Mouse (Mus musculus) spleen, postnatal 10 days (tissue): ENCODE results near the gene Zfp827.

ENCODE experiments used
- DNase-seq, 2 experiments: peaks; one replicate each; pipeline ENCODE4 v3.0.0; 2021 to 2022; ENCODE audit warnings: low spot score in 2 of 2

Zfp827 gene

DNA sequence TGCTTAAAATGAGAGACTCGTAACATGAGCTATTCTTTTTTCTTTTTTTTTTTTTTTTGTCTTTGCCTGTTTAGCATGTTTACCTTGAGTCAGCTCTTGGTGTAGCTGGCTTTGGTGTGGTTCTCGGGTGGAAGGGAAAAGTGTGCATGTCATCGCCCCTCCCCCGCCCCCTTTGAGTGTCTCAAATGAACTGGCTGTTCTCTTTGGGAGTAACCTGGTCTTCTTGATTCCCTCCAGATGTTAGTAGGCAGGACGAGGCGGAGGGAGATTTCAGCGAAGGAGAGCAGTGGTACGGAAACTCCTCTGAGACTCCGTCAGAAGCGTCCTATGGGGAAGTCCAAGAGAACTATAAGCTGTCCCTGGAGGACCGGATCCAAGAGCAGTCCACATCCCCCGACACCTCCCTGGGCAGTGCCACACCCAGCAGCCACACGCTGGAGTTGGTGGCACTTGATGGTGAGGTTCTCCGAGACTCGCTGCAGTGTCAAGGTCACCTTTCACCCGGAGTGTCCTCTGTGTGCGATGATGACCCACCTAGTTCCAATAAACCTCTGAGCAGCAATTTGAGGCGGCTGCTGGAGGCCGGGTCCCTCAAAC, 31.9 kb downstream of the Zfp827 start:
- no peak for DNase-seq

DNA sequence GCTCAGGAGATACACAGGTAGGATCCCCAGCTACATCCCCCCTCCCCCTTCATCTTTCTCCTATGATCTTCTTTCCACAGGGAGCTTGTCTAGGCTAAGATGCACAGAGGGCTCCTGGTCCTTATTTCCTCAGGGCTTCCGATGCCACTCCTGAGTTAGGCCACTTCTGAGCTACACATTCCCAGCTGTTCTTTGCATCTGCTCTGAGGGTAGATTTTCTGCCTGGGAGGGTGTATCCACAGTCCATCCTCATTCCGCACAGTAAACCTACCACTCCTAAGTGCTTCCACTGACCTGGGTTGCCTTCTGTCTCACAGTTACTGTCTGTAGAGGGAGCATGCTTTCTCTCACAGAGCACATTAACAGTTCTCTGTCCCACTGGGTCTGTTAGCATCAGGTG, 37.7 kb downstream of the Zfp827 start:
- no peak for DNase-seq

DNA sequence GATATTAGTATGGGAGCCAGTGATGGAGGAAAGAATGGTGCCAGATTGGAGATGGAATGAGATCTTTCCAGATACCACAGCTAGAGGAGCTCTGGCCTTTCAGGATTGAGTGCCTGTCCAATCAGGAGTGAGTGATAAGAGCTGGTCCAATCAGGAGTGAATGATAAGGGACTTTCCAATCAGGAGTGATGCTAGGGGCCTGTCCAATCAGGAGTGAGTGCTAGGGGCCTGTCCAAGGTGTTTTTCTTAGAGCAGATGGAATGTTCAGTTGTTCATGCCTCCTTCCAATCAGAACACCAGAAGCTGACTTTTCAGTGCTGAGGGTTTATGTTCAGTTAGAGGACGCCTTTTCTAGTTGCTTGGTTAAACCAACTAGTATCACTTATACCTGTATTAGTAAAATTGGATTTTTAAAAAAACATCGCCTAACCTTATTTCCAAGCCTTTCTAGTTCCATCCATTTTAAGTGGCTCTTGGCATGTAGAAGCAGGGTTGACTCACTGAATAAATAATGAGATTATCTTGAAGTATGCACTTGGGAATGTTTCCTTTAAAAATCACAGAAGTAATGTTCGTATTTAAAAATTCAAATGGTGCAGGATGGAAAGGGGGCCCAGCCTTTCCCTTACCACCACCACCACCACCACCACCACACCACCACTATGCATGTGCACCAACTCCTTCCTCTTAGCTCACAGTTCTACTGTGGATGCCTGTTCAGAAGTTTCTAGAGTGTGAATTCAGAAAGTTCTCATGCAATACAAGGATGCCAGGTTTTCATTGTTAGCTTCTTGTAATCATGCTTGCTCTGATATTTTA, 39.8 kb downstream of the Zfp827 start:
- no peak for DNase-seq

DNA sequence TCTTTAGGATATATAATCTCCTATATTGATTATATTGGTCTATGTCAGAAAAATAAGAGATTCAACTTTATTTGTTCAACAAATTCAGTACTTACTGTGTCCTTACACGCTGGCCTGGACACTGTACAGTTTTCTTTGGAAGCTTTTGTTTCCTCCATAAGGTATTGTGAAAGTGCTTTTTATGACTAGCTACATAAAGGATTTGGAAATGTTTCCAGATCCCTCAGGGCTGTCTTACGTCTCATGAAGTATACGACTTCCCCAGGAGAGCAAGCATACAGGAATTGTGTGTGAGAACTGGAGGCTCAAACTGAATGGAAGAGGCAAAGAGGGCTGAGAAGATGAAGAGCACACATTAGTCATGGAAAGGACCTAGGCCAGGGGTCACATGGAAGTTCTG, 45.1 kb downstream of the Zfp827 start:
- no peak for DNase-seq

DNA sequence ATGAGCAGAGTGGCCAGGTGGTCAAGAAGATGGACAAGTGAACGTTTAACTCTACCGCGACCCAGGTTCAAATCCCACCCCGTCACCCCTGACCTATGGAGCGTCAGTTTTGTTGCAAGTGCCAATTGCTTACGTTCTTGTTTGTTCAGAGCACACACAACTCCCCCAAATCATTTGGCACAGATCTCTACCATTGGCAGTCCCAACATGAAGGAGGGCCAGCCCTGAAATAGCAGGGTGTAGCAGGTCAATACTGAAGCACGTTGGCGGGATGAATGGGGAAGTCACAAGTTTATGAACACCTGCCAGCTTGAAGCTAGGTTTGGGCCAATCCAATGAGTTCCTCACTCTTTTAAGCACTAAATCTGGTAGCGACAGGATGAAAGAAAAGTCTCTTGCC, 46.7 kb downstream of the Zfp827 start:
- DNase-seq, result no peak

DNA sequence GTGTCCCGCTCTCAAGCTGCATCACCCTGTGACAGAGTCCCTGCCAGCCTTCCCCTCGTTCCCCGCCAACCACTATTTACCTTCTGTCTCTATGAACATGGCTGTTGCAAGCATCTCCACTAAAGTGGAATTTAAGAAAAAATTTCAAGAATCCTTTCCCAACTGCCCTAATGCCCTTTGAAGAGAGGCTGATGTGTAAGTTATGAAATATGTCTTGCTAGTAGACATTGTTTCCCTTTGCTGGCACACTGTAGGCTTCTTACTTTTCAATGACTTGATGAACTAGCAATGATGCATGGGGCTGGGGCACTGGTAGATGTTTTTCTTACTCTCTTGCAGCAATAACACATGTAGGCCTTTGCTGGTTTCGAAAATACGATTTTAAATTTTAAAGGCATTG, 49.0 kb downstream of the Zfp827 start:
- no peak for DNase-seq

DNA sequence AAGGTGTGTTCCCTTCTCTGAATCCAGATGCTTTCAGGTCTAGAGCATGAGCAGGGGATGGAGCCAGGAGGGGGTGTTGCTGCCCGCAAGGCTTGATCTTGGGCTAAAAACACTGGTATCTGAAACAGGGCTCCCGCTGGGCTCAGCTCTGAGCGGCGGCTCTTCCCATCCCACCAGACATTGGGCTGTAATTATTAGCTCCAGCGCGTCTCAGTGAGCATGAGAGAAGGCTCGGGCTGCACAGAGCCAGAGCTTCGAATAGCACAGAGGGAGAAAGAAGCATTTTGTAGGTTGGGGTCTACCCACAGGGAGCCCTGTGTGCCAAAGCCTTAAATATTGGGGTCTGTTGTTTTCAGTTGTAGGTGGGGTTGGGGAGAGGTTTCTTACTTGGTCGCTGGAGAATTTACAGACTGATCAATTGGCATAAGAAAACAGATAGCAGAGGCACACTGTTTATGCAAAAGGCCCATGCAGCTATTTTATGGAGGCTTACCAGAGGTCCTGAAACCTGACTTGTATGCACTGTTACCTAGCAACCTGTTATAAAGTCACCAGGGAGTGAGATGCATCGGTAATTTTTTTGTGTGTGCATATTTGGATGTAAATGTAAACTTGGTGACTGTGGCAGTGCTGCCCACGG, 50.4 kb downstream of the Zfp827 start:
- DNase-seq, result no peak

DNA sequence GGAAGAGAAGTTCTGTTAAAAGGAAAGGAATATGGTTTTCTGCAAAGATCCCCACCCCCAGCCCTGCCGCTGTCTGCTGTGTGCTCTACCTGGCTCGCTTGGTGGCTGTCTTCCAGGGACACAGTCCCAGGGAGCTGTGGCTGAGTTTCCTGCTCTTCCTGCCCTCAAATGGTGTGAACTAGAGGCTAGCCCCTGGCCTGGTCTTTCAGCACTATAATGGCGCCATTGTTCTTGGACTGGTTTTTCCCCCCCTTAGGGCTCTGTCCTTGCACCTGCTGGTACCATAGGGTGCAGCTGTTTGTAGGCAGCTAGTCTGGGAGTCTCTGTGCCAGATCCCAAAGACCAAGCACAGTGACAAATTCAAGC, 50.9 kb downstream of the Zfp827 start:
- DNase-seq, result no peak

DNA sequence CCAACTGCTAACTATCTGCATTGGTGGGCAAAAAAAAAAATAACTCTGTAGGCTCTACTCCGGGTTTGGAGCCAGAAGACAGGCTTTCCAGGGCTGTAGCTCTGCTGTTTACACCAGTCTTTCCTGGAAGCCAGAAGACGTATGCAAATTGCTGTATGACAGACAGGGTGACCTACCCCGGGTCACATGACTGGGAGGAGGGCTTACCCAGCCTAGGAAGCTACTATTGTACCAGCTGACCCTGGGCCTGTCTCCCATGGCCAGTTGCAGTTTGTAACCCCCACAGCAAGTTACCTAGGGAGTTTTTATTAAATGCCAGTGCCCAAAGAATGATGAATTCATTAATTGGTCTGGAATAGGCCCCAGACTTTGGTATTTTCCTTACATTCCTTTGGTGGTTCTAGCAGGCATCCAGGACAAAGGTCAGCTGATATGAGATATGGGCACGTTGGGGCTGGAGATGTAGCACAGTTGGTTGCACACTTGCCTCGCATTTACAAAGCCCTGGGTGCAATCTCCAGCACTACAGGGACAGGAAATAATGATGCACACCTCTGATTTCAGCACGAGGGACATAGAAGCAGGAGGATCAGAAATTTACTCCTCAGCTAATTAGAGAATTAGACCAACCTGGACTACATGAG, 52.0 kb downstream of the Zfp827 start:
- no peak for DNase-seq

DNA sequence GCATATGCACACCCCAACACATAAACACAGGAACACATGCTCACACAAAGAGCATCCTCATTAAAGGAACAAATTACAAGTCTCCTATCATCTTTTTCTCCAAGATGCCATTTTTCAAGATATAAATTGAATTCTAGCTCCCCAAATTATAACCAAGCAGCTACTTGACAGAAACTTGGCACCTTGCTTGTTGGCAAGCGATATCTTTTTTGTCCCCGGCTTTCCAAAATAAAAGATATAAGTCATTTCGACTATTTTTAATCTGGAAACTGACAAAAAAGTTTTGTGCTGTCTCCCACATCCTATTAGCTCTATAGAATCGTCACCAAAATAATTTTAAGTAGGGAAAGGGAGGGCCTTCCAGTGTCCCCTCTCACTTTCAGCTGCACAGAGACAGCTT, 53.1 kb downstream of the Zfp827 start:
- no peak for DNase-seq

DNA sequence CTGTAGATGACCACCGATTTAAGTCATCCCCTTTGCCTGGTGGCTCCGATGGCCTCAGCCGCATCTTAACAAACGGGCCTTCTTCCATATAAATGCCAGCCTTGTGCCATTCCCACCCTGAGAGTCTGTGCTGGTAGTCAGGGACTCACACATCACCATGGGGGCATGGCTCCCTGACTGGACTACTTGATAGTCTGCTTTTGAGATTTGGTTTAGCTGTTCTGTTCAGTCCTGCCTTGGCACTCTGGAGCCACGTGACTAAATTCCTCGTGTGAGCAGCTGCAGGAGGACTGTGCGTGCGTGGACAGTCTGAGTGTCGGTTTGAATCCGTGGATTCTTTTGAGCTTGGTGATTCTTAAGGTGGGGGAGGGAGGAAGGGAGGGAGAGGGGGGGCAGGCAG, 53.7 kb downstream of the Zfp827 start:
- DNase-seq, result no peak

DNA sequence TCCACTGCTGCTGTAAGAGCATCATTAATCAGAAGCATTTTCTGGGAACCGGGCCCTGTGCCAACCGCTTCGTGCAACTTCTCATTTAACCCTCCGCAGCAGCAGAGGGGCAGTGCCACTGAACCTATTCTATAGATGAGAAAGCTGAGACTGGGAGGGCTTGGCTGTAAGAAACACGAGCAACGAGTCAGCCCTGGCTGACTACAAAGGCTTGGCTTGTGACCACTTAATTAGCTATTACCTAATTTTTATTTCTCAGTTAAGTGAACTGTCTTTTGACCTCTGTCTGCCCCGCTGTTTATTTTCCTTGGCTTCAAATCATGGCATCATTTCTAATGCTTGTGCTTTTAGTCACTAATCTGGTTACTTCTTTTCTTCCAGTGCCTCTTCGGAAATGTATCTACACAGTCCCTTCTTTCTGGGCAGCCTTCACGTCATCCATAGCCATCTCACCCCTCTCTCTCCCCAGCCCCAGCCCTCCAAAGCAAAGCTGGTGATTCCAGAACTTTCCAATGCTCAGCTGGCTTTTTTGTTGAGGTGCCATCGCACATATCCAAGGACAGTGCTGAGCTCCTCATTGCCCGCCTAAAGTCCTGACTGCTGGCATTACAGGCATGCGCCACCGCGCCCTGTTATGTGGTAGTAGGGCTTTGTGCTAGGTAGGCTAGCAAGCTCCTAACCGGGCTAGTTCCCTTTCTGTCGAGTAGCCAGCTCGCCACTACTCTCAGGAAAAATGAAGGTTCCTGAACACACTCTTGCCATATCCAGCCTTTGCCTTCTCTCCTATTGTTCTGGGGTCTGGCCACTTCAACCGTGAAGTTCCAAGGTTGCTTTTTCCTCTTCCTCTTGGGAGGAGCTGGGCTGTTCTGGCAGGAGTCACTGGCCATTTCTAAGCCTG, 55.5 kb downstream of the Zfp827 start:
- DNase-seq, result no peak

DNA sequence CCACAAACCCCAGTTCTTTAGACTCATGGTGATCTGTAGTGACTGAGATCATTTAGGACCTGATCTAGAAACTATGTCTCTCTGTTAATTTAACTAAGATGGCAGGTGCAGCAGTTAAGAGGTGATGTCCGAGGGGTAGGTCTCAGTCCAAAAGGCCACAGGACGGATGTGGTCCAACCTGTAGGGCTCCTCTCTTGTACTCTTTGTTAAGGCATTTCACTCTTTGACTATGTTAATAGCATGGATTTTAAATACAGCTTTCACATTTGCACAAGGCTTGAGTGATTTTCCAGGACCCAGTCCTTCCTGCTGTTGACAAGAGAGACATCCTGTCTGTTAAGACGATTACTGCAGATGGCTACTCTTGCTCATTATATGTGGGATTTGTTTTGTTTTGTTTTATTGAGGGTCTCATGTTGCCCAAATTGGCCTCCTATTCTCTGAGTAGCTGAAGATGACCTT, 56.2 kb downstream of the Zfp827 start:
- DNase-seq, result no peak

DNA sequence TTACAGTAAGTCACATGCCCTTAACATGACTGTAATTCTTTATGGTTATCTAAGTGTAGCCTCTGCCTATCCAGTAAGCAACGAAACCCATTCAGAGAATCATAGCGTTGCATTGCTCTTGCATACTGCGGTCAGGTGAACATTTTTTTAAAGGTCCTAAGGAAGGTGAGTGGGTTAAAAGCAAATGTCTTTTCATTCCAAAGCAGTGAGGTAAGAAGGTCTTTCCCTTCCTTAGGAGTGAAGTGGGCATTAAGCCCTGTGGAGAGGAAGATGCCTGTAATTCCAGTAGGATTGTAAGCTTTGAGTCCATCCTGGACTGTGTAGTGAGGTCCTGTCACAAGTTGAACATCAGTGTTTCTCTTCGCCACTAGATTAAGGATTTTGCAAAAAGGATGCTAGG, 66.2 kb downstream of the Zfp827 start:
- DNase-seq, result no peak

DNA sequence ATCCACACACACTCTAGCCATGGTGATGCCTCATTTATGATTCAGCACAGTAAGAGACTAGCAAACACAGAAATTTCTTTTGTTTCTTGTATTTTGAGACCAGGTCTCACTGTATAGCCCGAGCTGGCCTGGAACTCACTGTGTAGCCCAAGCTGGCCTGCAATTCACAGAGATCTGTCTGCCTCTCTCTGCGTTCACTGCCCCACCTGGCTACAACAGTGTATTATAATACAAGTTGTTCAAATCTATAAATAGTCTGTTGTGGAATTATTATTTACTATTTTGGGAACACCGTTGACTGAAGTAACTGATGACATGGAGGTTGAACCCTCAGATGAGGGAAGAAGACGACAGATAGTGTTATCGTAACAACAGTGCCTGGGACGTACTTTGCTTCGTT, 66.9 kb downstream of the Zfp827 start:
- no peak for DNase-seq

DNA sequence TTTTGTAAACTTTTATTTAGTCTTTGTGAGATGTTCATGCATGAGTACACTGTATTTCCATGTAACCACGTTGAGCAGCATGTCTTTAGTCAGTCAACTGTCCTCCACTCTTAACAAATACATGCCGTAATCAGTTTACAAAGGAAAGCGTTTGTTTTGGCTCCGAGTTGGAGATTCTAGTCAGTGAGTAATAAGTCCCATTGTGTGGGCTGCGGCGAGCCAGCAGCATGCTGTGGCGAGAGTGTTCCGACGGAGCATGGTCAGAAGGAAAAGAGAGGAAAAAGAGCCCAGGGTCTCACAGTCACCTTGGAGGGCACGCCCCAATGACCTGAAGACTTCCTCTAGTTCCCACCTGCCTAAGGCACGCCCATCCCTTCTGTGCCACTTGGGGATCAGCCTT, 68.7 kb downstream of the Zfp827 start:
- no peak for DNase-seq

DNA sequence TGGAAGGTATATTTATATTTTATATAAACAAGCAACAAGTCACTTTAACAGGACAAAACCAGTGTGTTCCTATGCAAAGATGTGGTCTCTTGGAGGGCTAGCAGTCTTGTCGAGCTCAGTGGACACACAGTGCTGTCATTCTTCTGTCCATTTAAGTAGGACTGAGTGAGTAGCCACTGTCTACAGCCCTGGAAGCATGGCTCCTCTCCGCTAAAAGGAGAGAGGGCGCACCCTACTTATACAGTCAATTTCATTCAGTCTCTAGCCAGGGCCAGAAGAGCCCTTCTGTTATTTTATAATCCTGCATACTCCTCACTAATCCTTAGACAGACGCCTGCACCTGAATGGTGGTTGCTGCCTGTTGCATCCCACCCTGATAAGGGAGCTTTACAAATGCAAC, 74.5 kb downstream of the Zfp827 start:
- DNase-seq, result no peak

DNA sequence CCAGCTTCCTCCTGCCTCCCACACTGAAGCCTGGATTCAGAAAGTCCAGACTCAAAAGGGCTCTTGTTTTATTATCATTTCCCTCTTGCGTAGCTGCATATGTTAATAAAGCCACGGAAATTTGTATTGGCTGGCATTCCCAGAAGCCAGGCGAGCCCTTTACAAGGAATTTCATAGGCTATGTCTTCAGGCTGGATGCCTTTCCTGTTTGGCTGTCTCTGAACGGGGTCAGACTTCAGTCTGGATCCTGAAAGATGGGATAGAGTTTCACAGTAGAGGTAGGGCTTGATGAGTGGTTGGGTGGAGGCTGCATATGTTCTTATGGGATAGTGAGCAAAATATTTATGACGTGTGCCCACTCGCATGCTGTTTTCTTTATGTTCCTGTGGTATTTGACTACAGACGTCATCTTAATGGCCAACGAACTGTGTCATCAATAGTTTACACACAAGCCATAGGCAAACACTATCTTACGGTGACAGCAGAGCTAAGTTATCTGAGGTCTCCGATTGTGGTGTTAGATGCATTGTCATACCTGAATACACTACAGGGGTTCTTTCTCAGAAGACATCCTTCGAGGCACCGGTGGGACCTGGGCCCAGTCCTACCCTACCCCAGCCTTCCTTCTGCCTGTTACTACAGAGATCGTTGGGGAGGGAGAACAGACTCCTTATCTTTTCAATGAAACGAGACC, 75.1 kb downstream of the Zfp827 start:
- no peak for DNase-seq

DNA sequence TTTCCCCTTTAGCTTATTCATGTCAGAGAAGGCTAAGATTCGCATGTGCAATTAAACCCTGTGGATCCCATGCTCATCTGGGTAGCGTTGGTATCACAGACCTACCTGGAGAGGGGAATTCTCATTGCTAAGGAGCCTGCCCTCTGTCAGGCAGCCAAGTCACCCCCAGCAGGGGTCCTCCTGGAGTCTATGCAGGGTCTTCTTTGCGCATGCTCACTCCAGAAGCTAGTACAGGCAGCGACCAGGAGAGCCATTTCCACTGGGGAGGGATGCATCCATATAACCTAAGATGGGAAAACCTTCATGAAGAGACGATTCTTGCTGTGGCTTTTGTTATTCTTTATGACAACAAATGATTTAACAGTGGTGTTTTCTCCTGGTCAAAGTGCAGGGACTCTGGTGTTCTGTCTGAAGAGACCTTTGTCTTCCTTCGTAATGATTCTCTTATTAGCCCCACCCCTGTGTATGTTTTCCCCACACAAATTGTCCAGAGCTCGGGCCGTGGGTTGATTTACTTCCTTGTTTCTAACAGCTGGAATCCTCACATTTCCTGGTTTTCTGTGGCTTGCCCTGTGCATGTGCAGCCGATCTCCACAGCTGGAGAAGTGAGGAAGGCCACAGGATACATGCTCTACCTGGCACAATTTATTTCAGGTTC, 75.8 kb downstream of the Zfp827 start:
- DNase-seq, result no peak

DNA sequence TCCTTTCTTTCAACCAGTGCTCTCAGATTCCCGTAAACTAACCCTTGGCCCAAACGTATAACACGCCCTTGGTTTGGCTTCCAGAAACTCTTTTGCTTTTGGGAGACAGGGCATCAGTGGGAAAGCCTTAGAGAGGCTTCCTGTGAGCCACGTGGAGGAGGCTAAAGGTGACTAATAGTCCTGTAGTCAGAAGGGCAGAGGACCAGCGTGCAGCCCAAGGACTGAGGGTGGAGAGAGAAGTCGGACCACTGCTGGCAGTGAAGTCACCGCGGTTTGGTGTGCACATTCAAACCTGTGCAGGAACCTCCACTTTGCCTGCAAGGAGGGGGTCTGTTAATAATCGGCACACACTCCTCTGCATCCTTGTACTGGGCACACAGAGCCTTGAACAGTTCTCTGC, 76.4 kb downstream of the Zfp827 start:
- no peak for DNase-seq

DNA sequence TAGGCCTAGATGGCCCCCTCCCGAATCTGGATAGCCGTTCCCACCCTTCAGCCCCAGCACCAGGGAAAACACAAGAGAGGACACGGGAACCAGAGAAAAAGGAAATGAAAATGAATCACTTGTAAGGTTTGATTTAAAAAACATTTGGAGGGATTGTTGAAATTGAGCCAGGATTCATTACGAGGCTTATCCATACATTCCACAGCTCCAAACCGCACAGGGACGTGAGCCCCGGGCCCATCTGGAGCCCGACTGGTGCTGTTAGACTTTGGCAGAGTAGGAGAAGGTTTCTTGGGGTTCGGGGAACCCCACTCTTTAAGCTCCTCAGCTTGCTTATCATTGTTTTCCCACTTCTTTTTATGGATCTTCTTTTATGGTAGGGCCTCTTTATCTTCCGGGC, 76.9 kb downstream of the Zfp827 start:
- no peak for DNase-seq
